Mouse (Mus musculus): ENCODE results near the gene Rpl24. TPM values are rescaled to one million over a fixed set of nuclear protein-coding genes. Genes with fewer than 3 reads are reported as not detected.

Gene Rpl24
- total RNA-seq, 2 experiments from 2014 or later = 358 to 366 TPM

Other genes starting within 250 kb of the Rpl24 start
- gene Nfkbiz, start 127.4 kb upstream of the Rpl24 start, total RNA-seq (2021) = 1 to 10 TPM; 2.5 to 3.2 TPM
- gene Nxpe3, start 71.0 kb upstream of the Rpl24 start, total RNA-seq (2021) = 1 to 10 TPM; 8.9 to 9.4 TPM
- gene Cep97, start 31.4 kb upstream of the Rpl24 start, total RNA-seq (2021) = 10 to 100 TPM; 13.7 to 14.2 TPM
- 10 to 100 TPM; 46.3 to 47.6 TPM for gene Zbtb11, start 7.6 kb downstream of the Rpl24 start, total RNA-seq (2021)
- 100 to 1,000 TPM; 154 to 167 TPM for gene Pcnp, start 63.5 kb downstream of the Rpl24 start, total RNA-seq (2021)
- gene Trmt10c, start 71.5 kb downstream of the Rpl24 start, total RNA-seq (2021) = 1 to 10 TPM; 9.5 to 9.8 TPM
- 10 to 100 TPM; 41.8 to 42.5 TPM for gene Senp7, start 82.1 kb downstream of the Rpl24 start, total RNA-seq (2021)
- 1 to 10 TPM in 1 of 2 experiments, under 1 TPM in 1; 0.64 to 1.3 TPM for gene Impg2, start 238.0 kb downstream of the Rpl24 start, total RNA-seq (2021)